Comparison of ENCODE assay signal across 8 mouse cellular contexts in genomic region chr16:31506665-31507456, GRCm38 (mm10).
DNase-seq lines count a peak whose midpoint lies in the region; ATAC-seq and TF ChIP-seq lines count a peak whose summit lies in the region.

No protein-coding gene starts in this region.

- no peak overlapping the region for H3K4me3 ChIP-seq in layer of hippocampus, adult 2 months

- TF ChIP-seq CTCF in layer of hippocampus, adult 2 months (conservative IDR thresholded peaks at IDR 0.05): no peak

- peak overlapping the region; percentile 43; the same call in 1 of the 2 replicates for H3K27ac ChIP-seq in layer of hippocampus, adult 2 months

- DNase-seq in layer of hippocampus, adult 2 months (ENCODE audit: low spot score in 2 of 2): no peak
- DNase-seq in layer of hippocampus, postnatal 14 days (ENCODE audit: low spot score in 2 of 2): no peak
- DNase-seq in adrenal gland, postnatal 10 days: peak; percentile 67
- peak; percentile 69 to 83 for DNase-seq in lung, adult 18-20 months
- no peak for DNase-seq in gastrocnemius, postnatal 10 days
- DNase-seq in spleen, postnatal 4 days (ENCODE audit: low spot score in 2 of 2): no peak
- no peak for DNase-seq in thymus, postnatal 4 days

- ATAC-seq in hematopoietic stem cell, adult 5-6 weeks (replicated peaks in 1 of 2; ENCODE audit: insufficient read depth in 1 of 2, low FRiP score in 2 of 2, low TSS enrichment in 1 of 2, low read depth in 1 of 2, poor library complexity in 2 of 2, severe bottlenecking in 2 of 2): peak; percentile 47 to 66; a peak in 2 of 4 replicates

Comparison
In these comparisons a context has a peak if more than half of its experiments do, and no peak if none do; other contexts are left out.
1. DNase-seq: peak in adrenal gland, postnatal 10 days (single experiment) and lung, adult 18-20 months (2 of 2); none in layer of hippocampus, adult 2 months (0 of 2), layer of hippocampus, postnatal 14 days (0 of 2), gastrocnemius, postnatal 10 days (single experiment), spleen, postnatal 4 days (0 of 2) and thymus, postnatal 4 days (single experiment).